ENCODE assay signal across 8 mouse cellular contexts in genomic region chr10:106469855-106470532, GRCm38 (mm10). TPM values are rescaled to one million over a fixed set of nuclear protein-coding genes. Genes with fewer than 3 reads are reported as not detected.
DNase-seq lines count a peak whose midpoint lies in the region; ATAC-seq and TF ChIP-seq lines count a peak whose summit lies in the region.

TSS of gene Ppfia2 (plus strand) at chr10:106470339.

- H3K27me3 ChIP-seq in heart, adult 2 months (ENCODE audit: control insufficient read depth, insufficient read depth, low read length) = no peaks in the 10 kb centered on the region; the same call in 1 of the 2 replicates
- H3K27me3 ChIP-seq in kidney, adult 2 months (replicated peaks; ENCODE audit: control insufficient read depth, insufficient read depth, low read length) = no peaks in the 10 kb centered on the region; the same call in 1 of the 2 replicates
- H3K27me3 ChIP-seq in midbrain, embryonic 14.5 days (ENCODE audit: control insufficient read depth, insufficient read depth, low read length) = no peaks in the 10 kb centered on the region

- no peaks in the 10 kb centered on the region for H3K36me3 ChIP-seq in heart, adult 2 months (ENCODE audit: control insufficient read depth, insufficient read depth, low read length)
- H3K36me3 ChIP-seq in kidney, adult 2 months (ENCODE audit: control insufficient read depth, insufficient read depth, low read length) = no peaks in the 10 kb centered on the region
- no peaks in the 10 kb centered on the region for H3K36me3 ChIP-seq in midbrain, embryonic 14.5 days (ENCODE audit: control insufficient read depth, insufficient read depth, low read length)

- no peak for TF ChIP-seq POLR2A in bone marrow macrophage, adult 2 months (IDR thresholded peaks at IDR 0.05; ENCODE audit: borderline replicate concordance, low read depth, low read length)
- TF ChIP-seq POLR2A in cortical plate, adult 2 months (IDR thresholded peaks at IDR 0.05; ENCODE audit: extremely low read depth, insufficient read depth, low read length) = peak; percentile 69
- TF ChIP-seq POLR2A in heart, adult 2 months (IDR thresholded peaks at IDR 0.05; ENCODE audit: insufficient read depth, low read depth, low read length) = no peak
- TF ChIP-seq POLR2A in kidney, adult 2 months (IDR thresholded peaks at IDR 0.05; ENCODE audit: low read depth, low read length) = no peak

- under 1% methylated on average over 30 of the region's 30 CpGs for WGBS in heart, adult 2 months
- under 1% methylated on average over 30 of the region's 30 CpGs for WGBS in kidney, adult 2 months
- WGBS in midbrain, embryonic 14.5 days = under 1% methylated on average over 30 of the region's 30 CpGs

- H3K4me1 ChIP-seq in bone marrow macrophage, adult 2 months (ENCODE audit: control insufficient read depth, insufficient read depth, low read length) = no peaks in the 10 kb centered on the region
- no peaks in the 10 kb centered on the region for H3K4me1 ChIP-seq in cortical plate, adult 2 months (ENCODE audit: control insufficient read depth, insufficient read depth, low read length)
- no peaks in the 10 kb centered on the region for H3K4me1 ChIP-seq in heart, adult 2 months (ENCODE audit: control insufficient read depth, insufficient read depth, low read length)
- H3K4me1 ChIP-seq in kidney, adult 2 months (ENCODE audit: control insufficient read depth, insufficient read depth, low read length) = no peaks in the 10 kb centered on the region
- H3K4me1 ChIP-seq in midbrain, embryonic 14.5 days (ENCODE audit: control insufficient read depth, insufficient read depth, low read length) = peaks cover 7% of the 10 kb centered on the region; the same call in 1 of the 2 replicates

- peak within 1 kb of the TSS; percentile 23; the same call in 1 of the 2 replicates for H3K4me3 ChIP-seq in bone marrow macrophage, adult 2 months (ENCODE audit: insufficient read depth, low read length)
- peak within 1 kb of the TSS; percentile 100 for H3K4me3 ChIP-seq in cortical plate, adult 2 months (ENCODE audit: insufficient read depth, low read length)
- peak within 1 kb of the TSS; percentile 38 for H3K4me3 ChIP-seq in heart, adult 2 months
- peak within 1 kb of the TSS; percentile 55 for H3K4me3 ChIP-seq in kidney, adult 2 months (ENCODE audit: insufficient read depth, low read depth, low read length)
- H3K4me3 ChIP-seq in midbrain, embryonic 14.5 days (replicated peaks; ENCODE audit: low read depth, low read length) = peak within 1 kb of the TSS; percentile 70

- peak within 1 kb of the TSS; percentile 9 for H3K9ac ChIP-seq in heart, adult 2 months (ENCODE audit: low read depth, low read length)
- peak within 1 kb of the TSS; percentile 79 for H3K9ac ChIP-seq in midbrain, embryonic 14.5 days (replicated peaks; ENCODE audit: low read length)

- TF ChIP-seq CTCF in bone marrow macrophage, adult 2 months (IDR thresholded peaks at IDR 0.05; ENCODE audit: low read depth, low read length) = no peak
- TF ChIP-seq CTCF in cortical plate, adult 2 months (IDR thresholded peaks at IDR 0.05; ENCODE audit: extremely low read depth, insufficient read depth, low read length) = no peak
- TF ChIP-seq CTCF in heart, adult 2 months (IDR thresholded peaks at IDR 0.05) = no peak
- no peak for TF ChIP-seq CTCF in kidney, adult 2 months (conservative IDR thresholded peaks at IDR 0.05; ENCODE audit: insufficient read depth, insufficient read length, low read depth, low read length)

- H3K79me2 ChIP-seq in heart, adult 2 months (replicated peaks; ENCODE audit: control insufficient read depth, insufficient read depth, low read length) = no peaks in the 10 kb centered on the region

- DNase-seq in heart, adult 2 months = peak; percentile 15 to 35
- DNase-seq in kidney, adult 2 months = peak; percentile 17
- peak; percentile 75 to 81 for DNase-seq in left cerebral cortex, postnatal 36 days (ENCODE audit: low spot score in 2 of 2)
- peak; percentile 93 for DNase-seq in midbrain, embryonic 14.5 days
- DNase-seq in testis, postnatal 14 days (ENCODE audit: low spot score) = peak; percentile 7
- DNase-seq in thymus, postnatal 4 days = no peak

- intact Hi-C loops in heart, adult 2 months (cut with DNase I) = no loop called here
- intact Hi-C loops in left cerebral cortex, postnatal 36 days (cut with DNase I) = loop anchor here (2.0 to 10.0 kb wide), 4 partner anchors 39 to 625 kb away; partner anchors contain the start of genes Ccdc59 and Mettl25

- H3K4me2 ChIP-seq in midbrain, embryonic 14.5 days (ENCODE audit: low read length) = peak within 1 kb of the TSS; percentile 78

- no peak for TF ChIP-seq EP300 in heart, adult 2 months (IDR thresholded peaks at IDR 0.05; ENCODE audit: insufficient read depth, low read depth, low read length)

- no peaks in the 10 kb centered on the region for H3K9me3 ChIP-seq in midbrain, embryonic 14.5 days (ENCODE audit: control insufficient read depth, low read length)

- ATAC-seq in midbrain, embryonic 14.5 days (ENCODE audit: low FRiP score, low TSS enrichment) = peak; percentile 88

- no peak within 1 kb of the TSS for H3K27ac ChIP-seq in bone marrow macrophage, adult 2 months (ENCODE audit: insufficient read depth, low read depth, low read length)
- peak within 1 kb of the TSS; percentile 86 for H3K27ac ChIP-seq in cortical plate, adult 2 months (ENCODE audit: insufficient read depth, low read length)
- no peak within 1 kb of the TSS; the same call in 1 of the 2 replicates for H3K27ac ChIP-seq in heart, adult 2 months
- no peak within 1 kb of the TSS for H3K27ac ChIP-seq in kidney, adult 2 months (ENCODE audit: insufficient read depth, low read depth, low read length)
- H3K27ac ChIP-seq in midbrain, embryonic 14.5 days (replicated peaks; ENCODE audit: low read depth, low read length) = peak within 1 kb of the TSS; percentile 92

RNA-seq across cellular contexts. Expression of gene Ppfia2, which starts in this region (rescaled TPM):
- not detected in 2 replicates for polyA plus RNA-seq in bone marrow macrophage, adult 2 months (2012; ENCODE audit: insufficient read depth, insufficient read length, missing spikeins)
- 34.3 and 45.6 TPM in 2 replicates for polyA plus RNA-seq in cortical plate, adult 2 months (2012; rRNA removed)
- under 1 TPM; 0.26 to 0.55 TPM for total RNA-seq in heart, adult 2 months (2021)
- polyA plus RNA-seq in heart, adult 2 months (2012; rRNA removed) = 0.12 and 0.23 TPM in 2 replicates
- 0.09 and 0.10 TPM in 2 replicates for polyA plus RNA-seq in kidney, adult 2 months (2012; rRNA removed)
- total RNA-seq in left cerebral cortex, postnatal 36 days (2021) = 10 to 100 TPM; 69.6 to 81.3 TPM
- polyA plus RNA-seq in midbrain, embryonic 14.5 days (2014; fragmentation: Nextera tagmentation; extraction: Ambion mirVana) = 37.1 TPM in 2 replicates

Comparison
In these comparisons a context has a peak if more than half of its experiments do, and no peak if none do; other contexts are left out.
1. RNA of gene Ppfia2 (total RNA-seq): 69.6 to 81.3 TPM in left cerebral cortex, postnatal 36 days; 0.26 to 0.55 TPM in heart, adult 2 months; every median in the first group is over 10 times any median in the second.
2. RNA of gene Ppfia2 (polyA plus RNA-seq): 37.1 TPM in midbrain, embryonic 14.5 days and 34.3 to 45.6 TPM in cortical plate, adult 2 months; 0.12 to 0.23 TPM in heart, adult 2 months, 0.09 to 0.10 TPM in kidney, adult 2 months and not detected in bone marrow macrophage, adult 2 months; every median in the first group is over 10 times any median in the second.
3. Peak in DNase-seq, H3K4me3 ChIP-seq and H3K9ac ChIP-seq in heart, adult 2 months; RNA of the gene not detected or under 1 TPM.
4. Peak in DNase-seq and H3K4me3 ChIP-seq in kidney, adult 2 months; RNA of the gene not detected or under 1 TPM.
5. H3K27ac ChIP-seq: peak in cortical plate, adult 2 months (single experiment) and midbrain, embryonic 14.5 days (single experiment); none in bone marrow macrophage, adult 2 months (single experiment), heart, adult 2 months (single experiment) and kidney, adult 2 months (single experiment).
6. H3K4me3 ChIP-seq: peak in every context shown above with its lines; median percentile 100 in cortical plate, adult 2 months; 70 in midbrain, embryonic 14.5 days; 55 in kidney, adult 2 months; 38 in heart, adult 2 months; 23 in bone marrow macrophage, adult 2 months.